Mouse (Mus musculus) small intestine, adult 2 months (tissue): ENCODE data around the gene Tmem200a.

Source experiments
- CTCF ChIP-seq: fragments of 200-500 bp; IDR thresholded peaks from 2 replicates; pipeline ENCODE4 v1.5.1; 2012; ENCODE audit warnings: low read depth, mild to moderate bottlenecking, control low read depth, inconsistent platforms, low read length, moderate library complexity, mixed read lengths; ENCODE audit not compliant: insufficient replicate concordance, insufficient read length; ENCODE audit errors: extremely low read depth
- POLR2A ChIP-seq: fragments of 200-500 bp; IDR thresholded peaks from 2 replicates; pipeline ENCODE4 v1.6.1; 2012; ENCODE audit warnings: low read depth, mild to moderate bottlenecking, control low read depth, inconsistent platforms, low read length, moderate library complexity

DNA sequence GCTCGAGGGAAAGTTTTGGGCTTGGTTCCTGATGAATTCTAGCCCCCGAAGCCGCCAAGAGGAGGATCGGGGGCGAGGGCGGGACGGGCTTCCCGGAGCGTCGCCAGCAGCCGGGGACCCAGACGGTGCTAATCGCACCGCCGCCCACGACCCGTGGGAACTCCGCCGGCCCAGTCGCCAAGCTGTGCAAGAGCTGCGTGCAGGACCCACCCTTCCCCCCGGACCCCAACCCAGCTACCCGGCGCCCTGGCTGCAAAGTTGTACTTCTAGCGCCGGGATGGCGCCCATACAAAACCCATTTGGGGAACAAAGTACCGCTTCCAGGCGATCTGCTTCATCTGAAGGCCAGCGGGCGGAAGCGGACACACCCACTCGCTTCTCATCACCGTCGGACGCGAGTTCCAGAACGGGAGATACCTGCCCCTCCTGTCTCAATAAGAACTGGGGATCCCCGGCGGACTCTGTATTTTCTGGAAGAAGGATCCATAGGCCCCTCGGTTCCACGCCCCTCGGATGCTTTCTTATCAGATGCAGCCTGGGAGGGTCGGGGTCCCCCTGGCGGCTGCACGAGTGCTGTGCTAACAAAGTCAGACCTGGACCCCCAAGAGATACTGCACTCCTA, at the start of gene Tmem200a:
- no peak for TF ChIP-seq POLR2A
- TF ChIP-seq CTCF: peak; percentile 31; the same call in 1 of the 2 replicates
